9 mouse cellular contexts compared by ENCODE assay signal in genomic region chr8:122268861-122269260, GRCm38 (mm10). TPM values are rescaled to one million over a fixed set of nuclear protein-coding genes. Genes with fewer than 3 reads are reported as not detected.
DNase-seq lines count a peak whose midpoint lies in the region; ATAC-seq and TF ChIP-seq lines count a peak whose summit lies in the region.
"Had no signal": no experiment of that assay in that cellular context is flagged by ENCODE, and none has a peak within 500 bp of the region (broad histone marks: within the 10 kb centered on the region; RNA-seq: fewer than 3 reads in every experiment).

No protein-coding gene starts in this region.

- 52% methylated on average over 24 of the region's 24 CpGs for WGBS in heart, embryonic 15.5 days
- WGBS in forebrain, embryonic 15.5 days, result 63% methylated on average over 24 of the region's 24 CpGs
- WGBS in liver, embryonic 16.5 days (ENCODE audit: insufficient replicate concordance), result 66% methylated on average over 24 of the region's 24 CpGs

- in situ Hi-C loops in ES-E14 (cut with MboI; ENCODE audit: low sequenced_read_pairs in 2 of 2, unreplicated experiment in 2 of 2), result no loop called here

- no peaks in the 10 kb centered on the region for H3K36me3 ChIP-seq in heart, embryonic 15.5 days
- H3K36me3 ChIP-seq in ES-E14 (ENCODE audit: control insufficient read depth, insufficient read depth, low read length, poor library complexity, severe bottlenecking), result no peaks in the 10 kb centered on the region
- no peaks in the 10 kb centered on the region for H3K36me3 ChIP-seq in forebrain, embryonic 15.5 days
- no peaks in the 10 kb centered on the region for H3K36me3 ChIP-seq in liver, embryonic 16.5 days (ENCODE audit: control insufficient read depth, insufficient read depth)

- no peak for ATAC-seq in heart, embryonic 15.5 days (replicated peaks; ENCODE audit: insufficient number of reproducible peaks, insufficient read depth, low FRiP score, low read depth)
- no peak for ATAC-seq in forebrain, embryonic 15.5 days (replicated peaks)
- no peak for ATAC-seq in liver, embryonic 16.5 days (ENCODE audit: low read depth)

- H3K4me3 ChIP-seq in heart, embryonic 15.5 days, result peak overlapping the region; percentile 51
- H3K4me3 ChIP-seq in ES-E14 (ENCODE audit: insufficient read depth in 1 of 2, low read depth in 1 of 2, low read length in 2 of 2, poor library complexity in 1 of 2, severe bottlenecking in 1 of 2), result peak overlapping the region; percentile 43 to 57
- H3K4me3 ChIP-seq in forebrain, embryonic 15.5 days, result peak overlapping the region; percentile 45
- H3K4me3 ChIP-seq in liver, embryonic 16.5 days (ENCODE audit: low read depth, low read length), result peak overlapping the region; percentile 56

- H3K9ac ChIP-seq in heart, embryonic 15.5 days, result peak overlapping the region; percentile 49
- peak overlapping the region; percentile 73 for H3K9ac ChIP-seq in ES-E14 (ENCODE audit: insufficient read depth, low read depth, low read length, poor library complexity, severe bottlenecking)
- H3K9ac ChIP-seq in forebrain, embryonic 15.5 days (replicated peaks), result peak overlapping the region; percentile 43; the same call in 1 of the 2 replicates
- peak overlapping the region; percentile 52; the same call in 1 of the 2 replicates for H3K9ac ChIP-seq in liver, embryonic 16.5 days (ENCODE audit: low read depth, low read length)

- no peak overlapping the region for H3K27ac ChIP-seq in heart, embryonic 15.5 days
- no peak overlapping the region for H3K27ac ChIP-seq in ES-E14 (ENCODE audit: insufficient read depth, low read depth, low read length, poor library complexity, severe bottlenecking)
- no peak overlapping the region for H3K27ac ChIP-seq in forebrain, embryonic 15.5 days (replicated peaks)
- H3K27ac ChIP-seq in liver, embryonic 16.5 days (ENCODE audit: low read length), result no peak overlapping the region
- H3K27ac ChIP-seq: macrophage had no signal

- no peak for DNase-seq in heart, postnatal 25 days (ENCODE audit: low spot score)
- DNase-seq in ES-E14 (ENCODE audit: low read depth, low spot score), result no peak
- DNase-seq in ovary, postnatal 36 days (ENCODE audit: low spot score), result no peak
- no peak for DNase-seq in c-Kit-positive CD71-positive TER-119-positive erythroid progenitor cells, embryonic 14.5 days (ENCODE audit: low spot score)
- no peak for DNase-seq in thymus, postnatal 4 days

- peaks cover 35% of the 10 kb centered on the region for H3K27me3 ChIP-seq in heart, embryonic 15.5 days
- no peaks in the 10 kb centered on the region for H3K27me3 ChIP-seq in forebrain, embryonic 15.5 days
- peaks cover 25% of the 10 kb centered on the region for H3K27me3 ChIP-seq in liver, embryonic 16.5 days (ENCODE audit: control insufficient read depth, insufficient read depth, low read depth, low read length)

- peak overlapping the region; percentile 90 for H3K4me2 ChIP-seq in heart, embryonic 15.5 days
- H3K4me2 ChIP-seq in forebrain, embryonic 15.5 days (replicated peaks), result peak overlapping the region; percentile 66
- peak overlapping the region; percentile 81 for H3K4me2 ChIP-seq in liver, embryonic 16.5 days (ENCODE audit: low read depth, low read length)

- intact Hi-C loops in heart, postnatal 25 days (cut with DNase I), result loop anchor here (1.0 kb wide), 1 partner anchor 291 kb away; no protein-coding TSS in a partner anchor

- no peaks in the 10 kb centered on the region for H3K9me3 ChIP-seq in heart, embryonic 15.5 days (replicated peaks)
- no peaks in the 10 kb centered on the region for H3K9me3 ChIP-seq in ES-E14 (ENCODE audit: control insufficient read depth, insufficient read depth, low read depth, low read length)
- no peaks in the 10 kb centered on the region for H3K9me3 ChIP-seq in forebrain, embryonic 15.5 days
- H3K9me3 ChIP-seq in liver, embryonic 16.5 days (replicated peaks; ENCODE audit: control insufficient read depth, low read length), result no peaks in the 10 kb centered on the region

- peaks cover 16% of the 10 kb centered on the region for H3K4me1 ChIP-seq in heart, embryonic 15.5 days (replicated peaks)
- peaks cover 0 to 7% of the 10 kb centered on the region in 2 experiments; a peak in 2 of 4 replicates for H3K4me1 ChIP-seq in ES-E14 (ENCODE audit: control insufficient read depth in 2 of 2, insufficient read depth in 2 of 2, low read length in 2 of 2, poor library complexity in 1 of 2)
- H3K4me1 ChIP-seq in forebrain, embryonic 15.5 days, result peaks cover 13% of the 10 kb centered on the region
- peaks cover 15% of the 10 kb centered on the region for H3K4me1 ChIP-seq in liver, embryonic 16.5 days (ENCODE audit: control insufficient read depth, low read depth, low read length)

TF ChIP-seq in ES-E14, 5 proteins besides CTCF, POLR2A, EP300 and RAD21:
- TF ChIP-seq ZNF384 (IDR thresholded peaks at IDR 0.05; ENCODE audit: low read depth, low read length), result no peak
- TF ChIP-seq CHD2 (IDR thresholded peaks at IDR 0.05; ENCODE audit: low read depth, low read length), result no peak
- no peak for TF ChIP-seq HCFC1 (IDR thresholded peaks at IDR 0.05; ENCODE audit: borderline replicate concordance, insufficient read depth, low read length)
- TF ChIP-seq ZC3H11A (IDR thresholded peaks at IDR 0.05; ENCODE audit: borderline replicate concordance, low read depth, low read length), result no peak
- TF ChIP-seq MAFK (IDR thresholded peaks at IDR 0.05; ENCODE audit: insufficient read depth, low read depth, low read length), result no peak

RNA-seq across cellular contexts. Expression of gene Zfpm1, which starts 13.1 kb away (rescaled TPM):
- polyA plus RNA-seq in heart, embryonic 15.5 days (2015; fragmentation: Nextera tagmentation; extraction: Ambion mirVana), result 3.8 and 3.9 TPM in 2 replicates
- 10 to 100 TPM; 21.3 to 22.6 TPM for total RNA-seq in heart, postnatal 25 days (2021)
- total RNA-seq in ES-E14 (2012; rRNA removed), result 7.8 and 8.5 TPM in 2 replicates
- 0.89 and 0.92 TPM in 2 replicates for polyA plus RNA-seq in forebrain, embryonic 15.5 days (2015; fragmentation: Nextera tagmentation; extraction: Ambion mirVana)
- 6.8 and 8.1 TPM in 2 replicates for polyA plus RNA-seq in liver, embryonic 16.5 days (2015; fragmentation: Nextera tagmentation; extraction: Ambion mirVana)
